Mouse (Mus musculus): ENCODE data around the gene Morn1. TPM values are rescaled to one million over a fixed set of nuclear protein-coding genes. Genes with fewer than 3 reads are reported as not detected.

The Morn1 gene
- polyA plus RNA-seq, 1 experiment from 2014 or later, result 5.1 TPM

GRCm38 (mm10) chr4:155164550-155164949 lies 78.2 kb downstream of the Morn1 start:
- H3K4me3 ChIP-seq (ENCODE audit: low read depth, low read length), result no peak overlapping the region
- H3K4me1 ChIP-seq (ENCODE audit: control insufficient read depth, insufficient read depth, low read length), result peaks cover 20% of the 10 kb centered on the region
- no peak overlapping the region for H3K4me2 ChIP-seq
- 89% methylated on average over 6 of the region's 6 CpGs for WGBS
- ATAC-seq (ENCODE audit: low FRiP score) (no peak), DNase-seq (ENCODE audit: low spot score, missing footprints) (no peak)
- no peaks in the 10 kb centered on the region for H3K36me3 ChIP-seq (ENCODE audit: control insufficient read depth, insufficient read depth, low read length)
- no peaks in the 10 kb centered on the region for H3K9me3 ChIP-seq (ENCODE audit: control insufficient read depth, low read length)
- no peaks in the 10 kb centered on the region for H3K27me3 ChIP-seq (ENCODE audit: control insufficient read depth, insufficient read depth, low read length)
- H3K27ac ChIP-seq (ENCODE audit: low read depth, low read length), result no peak overlapping the region
- H3K9ac ChIP-seq (ENCODE audit: low read length), result no peak overlapping the region

- Histone ChIP-seq H3K4me2 (no peak overlapping the region), H3K27me3 (ENCODE audit: control insufficient read depth, insufficient read depth, low read length) (no peaks in the 10 kb centered on the region), H3K36me3 (ENCODE audit: control insufficient read depth, insufficient read depth, low read length) (no peaks in the 10 kb centered on the region), H3K9ac (ENCODE audit: low read length) (no peak overlapping the region), H3K4me3 (ENCODE audit: low read depth, low read length) (no peak overlapping the region), H3K4me1 (ENCODE audit: control insufficient read depth, insufficient read depth, low read length) (peaks cover 21% of the 10 kb centered on the region), H3K9me3 (ENCODE audit: control insufficient read depth, low read length) (no peaks in the 10 kb centered on the region), H3K27ac (ENCODE audit: low read depth, low read length) (no peak overlapping the region)
- DNase-seq (ENCODE audit: low spot score, missing footprints), result no peak
- ATAC-seq (ENCODE audit: low FRiP score), result no peak
Observed at GRCm38 (mm10) chr4:155165861-155166260, 79.5 kb downstream of the Morn1 start.

DNA sequence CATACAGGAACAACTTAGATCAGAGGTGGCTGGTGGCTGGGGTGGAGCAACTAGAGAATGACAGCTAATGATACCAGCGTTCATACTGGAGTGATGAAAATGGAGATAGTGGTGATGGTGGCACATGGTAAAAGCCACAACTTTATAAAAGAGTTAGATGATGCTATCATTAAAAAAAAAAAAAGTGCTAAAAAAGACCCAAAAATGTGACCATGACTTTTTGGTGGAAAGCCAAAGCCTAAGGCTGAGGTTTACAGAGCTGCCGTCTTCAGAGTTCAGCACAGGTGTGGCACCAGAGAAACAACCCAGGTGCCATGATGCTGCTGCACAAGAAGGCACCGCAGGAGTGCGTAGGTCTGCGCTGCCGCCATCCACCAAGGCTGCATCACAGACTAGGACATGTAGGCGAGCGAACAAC lies 82.5 kb downstream of the Morn1 start:
- 96% methylated on average over 8 of the region's 8 CpGs for WGBS
- ATAC-seq (ENCODE audit: low FRiP score), result no peak
- peaks cover 35% of the 10 kb centered on the region for H3K4me1 ChIP-seq (ENCODE audit: control insufficient read depth, insufficient read depth, low read length)

DNA sequence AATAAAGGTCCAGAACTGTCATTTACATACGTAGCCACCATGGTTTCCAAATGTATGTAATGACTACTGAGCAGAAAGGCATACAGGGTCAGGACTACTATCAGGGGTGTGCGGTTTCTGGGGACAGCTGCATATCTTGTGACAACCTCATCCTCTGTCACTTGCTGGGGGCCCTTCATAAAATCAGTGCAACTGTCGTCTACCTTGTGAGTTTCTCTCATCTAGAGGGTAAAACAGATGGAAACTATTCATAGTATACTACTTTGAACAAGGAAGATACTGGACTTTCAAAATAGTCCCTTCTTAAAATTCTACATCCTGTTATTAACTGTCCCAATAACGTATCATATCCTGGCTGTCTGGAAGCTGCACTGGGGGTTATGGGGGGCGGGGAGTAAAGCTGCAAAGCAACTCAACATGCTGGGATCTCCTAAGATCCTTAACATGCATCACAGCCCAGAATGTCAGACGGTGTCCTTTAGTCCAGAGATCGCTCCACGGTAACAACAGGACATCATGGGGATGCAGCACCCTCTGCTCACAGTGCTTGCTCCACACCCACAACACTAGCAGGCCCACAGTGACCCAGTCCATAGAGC lies 84.3 kb downstream of the Morn1 start:
- Histone ChIP-seq H3K36me3 (ENCODE audit: control insufficient read depth, insufficient read depth, low read length) (0 out of 2 replicates have a peak, but pooled peaks cover 2% of the 10 kb centered on the region), H3K27ac (ENCODE audit: low read depth, low read length) (no peak overlapping the region), H3K4me1 (ENCODE audit: control insufficient read depth, insufficient read depth, low read length) (peaks cover 41% of the 10 kb centered on the region), H3K27me3 (ENCODE audit: control insufficient read depth, insufficient read depth, low read length) (no peaks in the 10 kb centered on the region), H3K4me3 (ENCODE audit: low read depth, low read length) (no peak overlapping the region), H3K4me2 (no peak overlapping the region), H3K9me3 (ENCODE audit: control insufficient read depth, low read length) (no peaks in the 10 kb centered on the region), H3K9ac (ENCODE audit: low read length) (no peak overlapping the region)
- ATAC-seq (ENCODE audit: low FRiP score), result no peak
- 85% methylated on average over 8 of the region's 8 CpGs for WGBS
- DNase-seq (ENCODE audit: low spot score, missing footprints), result no peak

More for the DNA sequence above, 82.5 kb downstream of the Morn1 start:
- H3K27ac ChIP-seq (ENCODE audit: low read depth, low read length), result no peak overlapping the region
- no peaks in the 10 kb centered on the region for H3K36me3 ChIP-seq (ENCODE audit: control insufficient read depth, insufficient read depth, low read length)
- no peak overlapping the region for H3K4me3 ChIP-seq (ENCODE audit: low read depth, low read length)
- H3K4me2 ChIP-seq, result no peak overlapping the region
- H3K9me3 ChIP-seq (ENCODE audit: control insufficient read depth, low read length), result no peaks in the 10 kb centered on the region
- no peaks in the 10 kb centered on the region for H3K27me3 ChIP-seq (ENCODE audit: control insufficient read depth, insufficient read depth, low read length)
- H3K9ac ChIP-seq (ENCODE audit: low read length), result no peak overlapping the region
- DNase-seq (ENCODE audit: low spot score, missing footprints), result no peak

DNA sequence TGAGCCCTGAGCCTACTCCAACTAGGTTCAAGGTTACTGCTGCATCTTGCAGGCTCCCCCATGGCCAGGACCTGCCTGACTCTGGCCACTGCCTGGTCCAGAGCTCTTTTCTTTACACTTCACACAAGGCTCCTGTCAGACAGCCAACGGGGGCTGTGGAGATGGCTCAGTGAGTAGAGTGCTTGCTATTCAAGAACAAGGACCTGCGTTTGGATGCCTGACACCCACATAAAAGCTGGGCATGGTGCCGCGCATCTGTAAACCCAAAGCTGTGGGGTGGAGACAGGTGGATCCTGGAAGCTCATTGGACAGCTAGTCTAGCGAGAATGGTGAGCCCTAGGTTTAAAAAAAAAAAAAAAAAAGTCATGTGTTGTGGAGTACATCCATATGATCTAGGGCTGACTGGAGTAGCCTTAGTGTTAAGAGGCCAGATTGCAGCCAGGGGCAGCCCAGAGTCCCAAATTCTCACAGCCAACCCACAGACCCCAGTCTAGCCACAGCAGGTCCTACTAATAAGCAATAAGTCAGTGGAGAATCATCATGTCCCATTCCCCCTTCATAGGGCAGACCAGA lies 85.7 kb downstream of the Morn1 start:
- Histone ChIP-seq H3K36me3 (ENCODE audit: control insufficient read depth, insufficient read depth, low read length) (0 out of 2 replicates have a peak, but pooled peaks cover 2% of the 10 kb centered on the region), H3K9ac (ENCODE audit: low read length) (no peak overlapping the region), H3K4me2 (no peak overlapping the region), H3K9me3 (ENCODE audit: control insufficient read depth, low read length) (no peaks in the 10 kb centered on the region), H3K4me1 (ENCODE audit: control insufficient read depth, insufficient read depth, low read length) (peaks cover 45% of the 10 kb centered on the region), H3K27ac (ENCODE audit: low read depth, low read length) (0 out of 2 replicates have a peak overlapping the region, but pooled peaks have one; percentile 88), H3K4me3 (ENCODE audit: low read depth, low read length) (no peak overlapping the region), H3K27me3 (ENCODE audit: control insufficient read depth, insufficient read depth, low read length) (no peaks in the 10 kb centered on the region)
- no peak for ATAC-seq (ENCODE audit: low FRiP score)
- DNase-seq (ENCODE audit: low spot score, missing footprints), result no peak
- 69% methylated on average over 5 of the region's 5 CpGs for WGBS

DNA sequence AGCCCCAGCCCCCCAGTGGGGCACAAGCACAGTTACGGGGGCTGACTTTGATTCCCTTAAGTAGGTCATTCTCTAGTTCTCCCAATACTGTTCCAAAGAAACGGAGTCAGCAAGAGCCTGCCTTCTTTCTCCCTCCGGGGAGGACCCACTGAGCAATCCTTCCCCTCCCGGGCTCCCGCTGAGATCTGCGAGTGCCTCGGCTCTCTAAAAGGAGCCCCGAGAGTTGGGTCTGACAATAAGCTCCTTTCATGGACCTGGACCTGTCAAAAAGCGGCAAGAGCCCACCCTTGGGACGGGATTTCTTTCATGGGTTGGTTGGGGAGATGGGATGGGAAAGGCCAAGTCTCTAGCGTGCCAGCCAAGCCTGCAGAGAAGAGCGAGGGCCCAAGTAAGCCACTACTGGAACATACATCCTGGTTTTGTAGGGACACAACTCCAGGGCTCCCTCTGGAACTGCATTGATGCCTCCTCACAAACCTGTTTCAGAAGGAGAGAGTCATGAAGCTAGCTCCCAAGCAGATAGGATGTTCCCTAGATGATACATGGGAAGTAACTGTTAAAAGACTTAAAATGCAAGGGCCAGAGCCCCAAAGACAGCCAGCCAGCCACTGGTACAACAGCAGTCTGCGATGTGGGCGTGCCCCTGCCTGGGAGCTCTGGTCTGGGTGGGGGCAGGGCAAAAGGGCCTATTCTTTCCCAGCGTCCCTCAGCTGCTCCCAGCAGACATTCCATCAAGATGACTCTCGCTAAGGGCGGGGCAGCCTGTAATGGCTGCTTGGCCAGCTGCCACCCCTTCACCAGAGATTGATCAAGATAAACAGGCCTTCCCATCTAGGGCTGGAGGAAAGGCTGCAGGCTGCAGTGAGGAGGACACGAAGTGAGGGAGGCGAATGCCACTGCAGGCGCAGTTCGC lies 86.8 kb downstream of the Morn1 start:
- H3K36me3 ChIP-seq (ENCODE audit: control insufficient read depth, insufficient read depth, low read length), result 0 out of 2 replicates have a peak, but pooled peaks cover 2% of the 10 kb centered on the region
- DNase-seq (ENCODE audit: low spot score, missing footprints) (peak; percentile 98), ATAC-seq (ENCODE audit: low FRiP score) (peak; percentile 93)
- no peak overlapping the region for H3K4me3 ChIP-seq (ENCODE audit: low read depth, low read length)
- no peaks in the 10 kb centered on the region for H3K27me3 ChIP-seq (ENCODE audit: control insufficient read depth, insufficient read depth, low read length)
- no peaks in the 10 kb centered on the region for H3K9me3 ChIP-seq (ENCODE audit: control insufficient read depth, low read length)
- H3K4me1 ChIP-seq (ENCODE audit: control insufficient read depth, insufficient read depth, low read length), result peaks cover 56% of the 10 kb centered on the region
- peak overlapping the region; percentile 88 for H3K27ac ChIP-seq (ENCODE audit: low read depth, low read length)
- H3K9ac ChIP-seq (ENCODE audit: low read length), result peak overlapping the region; percentile 26
- 6% methylated on average over 21 of the region's 21 CpGs for WGBS
- peak overlapping the region; percentile 31 for H3K4me2 ChIP-seq

DNA sequence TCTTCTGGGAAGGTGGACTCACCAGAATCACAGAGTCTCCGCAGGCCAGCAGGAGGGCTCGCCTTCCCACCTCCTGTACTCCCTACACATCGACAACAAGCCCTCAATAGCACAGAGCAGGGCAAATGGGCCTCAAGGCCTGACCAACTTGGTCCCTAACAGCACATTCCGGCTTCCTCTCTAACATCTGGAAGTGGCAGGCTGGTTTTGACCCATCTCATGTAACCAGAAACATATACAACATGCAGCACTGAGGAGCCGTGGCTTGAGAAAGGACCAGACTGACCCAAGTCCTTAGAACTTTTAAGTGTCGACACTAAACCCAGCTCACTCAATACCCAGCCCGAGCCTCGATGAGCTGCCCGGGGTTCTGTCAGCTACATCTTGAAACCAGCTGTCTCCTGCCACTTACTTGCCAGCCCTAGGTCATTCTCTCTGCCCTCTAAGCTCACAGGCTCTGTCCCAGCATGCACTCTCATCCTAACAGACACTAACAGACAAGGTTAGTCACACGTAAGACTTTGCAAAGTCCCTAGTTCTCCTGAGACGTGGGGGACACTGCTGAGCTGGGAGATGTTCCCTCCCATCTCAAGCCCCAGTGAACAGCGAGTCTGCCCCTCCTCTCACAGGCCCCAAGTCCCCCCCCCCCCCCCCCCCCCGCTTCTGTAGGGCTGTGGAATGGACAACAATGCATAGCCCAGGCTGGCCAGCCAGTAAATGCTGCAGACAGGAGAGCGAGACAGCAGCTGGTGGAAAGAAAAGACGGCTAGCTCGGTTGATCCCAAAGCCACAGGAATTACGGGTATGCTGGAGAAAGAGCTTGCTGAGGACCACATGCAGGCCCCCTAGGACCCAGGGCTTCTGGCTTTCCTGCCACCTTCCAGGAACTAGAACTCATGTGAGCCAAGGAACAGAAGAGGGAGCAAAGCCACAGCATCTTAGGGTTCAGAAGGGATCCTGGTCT lies 87.7 kb downstream of the Morn1 start:
- H3K27me3 ChIP-seq (ENCODE audit: control insufficient read depth, insufficient read depth, low read length), result no peaks in the 10 kb centered on the region
- H3K36me3 ChIP-seq (ENCODE audit: control insufficient read depth, insufficient read depth, low read length), result 0 out of 2 replicates have a peak, but pooled peaks cover 2% of the 10 kb centered on the region
- peak; percentile 92 for DNase-seq (ENCODE audit: low spot score, missing footprints)
- ATAC-seq (ENCODE audit: low FRiP score), result peak; percentile 16
- H3K4me2 ChIP-seq, result peak overlapping the region; percentile 31
- H3K4me3 ChIP-seq (ENCODE audit: low read depth, low read length), result no peak overlapping the region
- peak overlapping the region; percentile 88 for H3K27ac ChIP-seq (ENCODE audit: low read depth, low read length)
- 22% methylated on average over 16 of the region's 17 CpGs for WGBS
- peaks cover 65% of the 10 kb centered on the region for H3K4me1 ChIP-seq (ENCODE audit: control insufficient read depth, insufficient read depth, low read length)
- H3K9me3 ChIP-seq (ENCODE audit: control insufficient read depth, low read length), result no peaks in the 10 kb centered on the region
- H3K9ac ChIP-seq (ENCODE audit: low read length), result peak overlapping the region; percentile 26

DNA sequence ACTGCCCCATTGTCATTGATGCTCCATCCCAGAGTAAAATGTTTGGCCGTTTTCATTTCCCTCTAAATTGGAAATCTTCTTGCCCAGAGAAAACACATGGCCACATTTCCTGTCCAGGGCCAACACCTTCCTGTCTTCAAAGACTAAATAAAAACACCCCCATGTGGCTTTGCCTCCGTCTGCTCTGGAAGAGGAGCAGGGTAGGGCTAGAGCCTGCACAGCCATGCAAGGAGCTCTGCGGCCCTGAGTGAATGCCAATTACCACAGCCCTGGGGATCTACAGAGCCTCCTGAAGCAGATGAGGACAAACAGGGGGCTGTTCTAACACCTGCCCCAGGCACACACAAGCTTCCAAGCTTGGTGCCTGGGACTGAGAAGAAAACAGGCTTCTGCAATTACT lies 89.8 kb downstream of the Morn1 start:
- Histone ChIP-seq H3K9ac (ENCODE audit: low read length) (no peak overlapping the region), H3K4me3 (ENCODE audit: low read depth, low read length) (no peak overlapping the region), H3K4me1 (ENCODE audit: control insufficient read depth, insufficient read depth, low read length) (peaks cover 67% of the 10 kb centered on the region), H3K36me3 (ENCODE audit: control insufficient read depth, insufficient read depth, low read length) (0 out of 2 replicates have a peak, but pooled peaks cover 2% of the 10 kb centered on the region), H3K9me3 (ENCODE audit: control insufficient read depth, low read length) (no peaks in the 10 kb centered on the region), H3K4me2 (no peak overlapping the region), H3K27me3 (ENCODE audit: control insufficient read depth, insufficient read depth, low read length) (no peaks in the 10 kb centered on the region), H3K27ac (ENCODE audit: low read depth, low read length) (peak overlapping the region; percentile 5)
- no peak for DNase-seq (ENCODE audit: low spot score, missing footprints)
- no peak for ATAC-seq (ENCODE audit: low FRiP score)
- WGBS, result 67% methylated on average over 3 of the region's 3 CpGs
